Mouse (Mus musculus) forebrain, embryonic 14.5 days (tissue): ENCODE measurements around the gene Topbp1. TPM values are rescaled to one million over a fixed set of nuclear protein-coding genes. Genes with fewer than 3 reads are reported as not detected.
"Not testable (repeated sequence)": the region's sequence is repeated elsewhere in the genome, so short reads cannot be mapped to it uniquely, and the experiment has no call there.

ENCODE experiments used
- ATAC-seq: fragments of 200-750 bp; cut with Nextera tagmentation; 2 replicates; pipeline ENCODE4 v1.8.0; 2017; ENCODE audit warnings: mild to moderate bottlenecking, moderate library complexity
- DNase-seq: peaks from one replicate; pipeline ENCODE4 v3.0.0-alpha.2; 2015; ENCODE audit warnings: low spot score
- H3K27ac ChIP-seq: fragments of 300-500 bp; sonication (generic); 2 replicates; pipeline ENCODE4 v1.5.1; 2014; ENCODE audit warnings: low read depth, mild to moderate bottlenecking, control low read depth, low read length, moderate library complexity
- H3K27me3 ChIP-seq: fragments of 300-500 bp; sonication (generic); replicated peaks from 2 replicates; pipeline ENCODE4 v1.6.1; 2014; ENCODE audit warnings: low read length, control low read depth, mixed read lengths; ENCODE audit not compliant: control insufficient read depth, insufficient read depth
- H3K36me3 ChIP-seq: fragments of 300-500 bp; sonication (generic); 2 replicates; pipeline ENCODE4 v1.6.1; 2014; ENCODE audit warnings: low read length, control low read depth; ENCODE audit not compliant: control insufficient read depth, insufficient read depth
- H3K4me1 ChIP-seq: fragments of 300-500 bp; sonication (generic); 2 replicates; pipeline ENCODE4 v1.6.1; 2014; ENCODE audit warnings: antibody characterized with exemption, low read length, control low read depth; ENCODE audit not compliant: control insufficient read depth, insufficient read depth
- H3K4me2 ChIP-seq: fragments of 300-500 bp; sonication (generic); 2 replicates; pipeline ENCODE4 v1.6.1; 2014; ENCODE audit warnings: mild to moderate bottlenecking, control low read depth, low read length
- H3K4me3 ChIP-seq: fragments of 300-500 bp; sonication (generic); 2 replicates; pipeline ENCODE4 v1.5.1; 2014; ENCODE audit warnings: low read depth, low read length, control low read depth
- H3K9ac ChIP-seq: fragments of 300-500 bp; sonication (generic); 2 replicates; pipeline ENCODE4 v1.6.1; 2014; ENCODE audit warnings: mild to moderate bottlenecking, low read length, control low read depth, moderate library complexity
- H3K9me3 ChIP-seq: fragments of 300-500 bp; sonication (generic); replicated peaks from 2 replicates; pipeline ENCODE4 v1.6.1; 2016; ENCODE audit warnings: low read length, control low read depth, mixed read lengths; ENCODE audit not compliant: control insufficient read depth
- WGBS: fragments of 180-500 bp; shearing (Covaris S2); extraction: QIAGEN DNeasy Blood & Tissue Kit; methylation state at CpG from one replicate; pipeline ENCODE4 v1.1.7; 2014; 5-methylcytosine and 5-hydroxymethylcytosine counted together
- polyA plus RNA-seq: library from polyadenylated mRNA; unstranded; fragments of >200 nt; fragmentation: Nextera tagmentation; extraction: Ambion mirVana; gene quantifications from 2 replicates; pipeline ENCODE4 v1.2.1, GENCODE M21; 2014

The Topbp1 gene
- polyA plus RNA-seq, 1 experiment from 2014 or later = 31.4 TPM

GRCm38 (mm10) chr9:103332663-103333062, 27.6 kb downstream of the Topbp1 start:
- no peak overlapping the region for H3K4me3 ChIP-seq
- WGBS = 92% methylated on average over 6 of the region's 6 CpGs
- no peaks in the 10 kb centered on the region for H3K4me1 ChIP-seq
- H3K27ac ChIP-seq = no peak overlapping the region
- no peak overlapping the region for H3K9ac ChIP-seq
- no peak overlapping the region for H3K4me2 ChIP-seq
- H3K9me3 ChIP-seq = no peaks in the 10 kb centered on the region
- no peaks in the 10 kb centered on the region for H3K27me3 ChIP-seq
- peaks cover 86% of the 10 kb centered on the region for H3K36me3 ChIP-seq
- ATAC-seq (no peak), DNase-seq (no peak)

- DNase-seq (no peak), ATAC-seq (no peak)
- H3K9me3 ChIP-seq = no peaks in the 10 kb centered on the region
- H3K4me1 ChIP-seq = no peaks in the 10 kb centered on the region
- H3K27me3 ChIP-seq = no peaks in the 10 kb centered on the region
- no peak overlapping the region for H3K9ac ChIP-seq
- H3K27ac ChIP-seq = no peak overlapping the region
- no peak overlapping the region for H3K4me2 ChIP-seq
- peaks cover 86% of the 10 kb centered on the region for H3K36me3 ChIP-seq
- no peak overlapping the region for H3K4me3 ChIP-seq
These were observed 31.9 kb downstream of the Topbp1 start for GRCm38 (mm10) chr9:103336912-103337311.

GRCm38 (mm10) chr9:103347045-103347444, 42.0 kb downstream of the Topbp1 start:
- ATAC-seq = no peak
- Histone ChIP-seq H3K4me3 (no peak overlapping the region), H3K4me1 (no peaks in the 10 kb centered on the region), H3K9ac (no peak overlapping the region), H3K36me3 (peaks cover 80% of the 10 kb centered on the region), H3K9me3 (no peaks in the 10 kb centered on the region), H3K27me3 (no peaks in the 10 kb centered on the region), H3K4me2 (no peak overlapping the region), H3K27ac (no peak overlapping the region)
- no peak for DNase-seq
- 92% methylated on average over 4 of the region's 4 CpGs for WGBS

- no peak for ATAC-seq
- H3K9me3 ChIP-seq = no peaks in the 10 kb centered on the region
- no peaks in the 10 kb centered on the region for H3K4me1 ChIP-seq
- no peaks in the 10 kb centered on the region for H3K27me3 ChIP-seq
- WGBS = 88% methylated on average over 1 of the region's 1 CpGs
- H3K9ac ChIP-seq = no peak overlapping the region
- no peak overlapping the region for H3K27ac ChIP-seq
- no peak overlapping the region for H3K4me3 ChIP-seq
- peaks cover 80% of the 10 kb centered on the region for H3K36me3 ChIP-seq
- no peak for DNase-seq
- H3K4me2 ChIP-seq = no peak overlapping the region
These were observed 43.0 kb downstream of the Topbp1 start for GRCm38 (mm10) chr9:103347996-103348490.

- Histone ChIP-seq H3K27ac (no peak overlapping the region), H3K4me1 (no peaks in the 10 kb centered on the region), H3K36me3 (peaks cover 74% of the 10 kb centered on the region), H3K27me3 (no peaks in the 10 kb centered on the region), H3K9ac (no peak overlapping the region), H3K4me2 (no peak overlapping the region), H3K9me3 (no peaks in the 10 kb centered on the region), H3K4me3 (no peak overlapping the region)
- ATAC-seq = no peak
- DNase-seq = no peak
These were observed 43.8 kb downstream of the Topbp1 start for GRCm38 (mm10) chr9:103348791-103349190.

- DNase-seq, H3K4me3 ChIP-seq: not testable (repeated sequence)
These were observed 48.7 kb downstream of the Topbp1 start for GRCm38 (mm10) chr9:103353500-103354260.

GRCm38 (mm10) chr9:103357893-103358292, 52.9 kb downstream of the Topbp1 start:
- DNase-seq = peak; percentile 14
- H3K4me2 ChIP-seq = no peak overlapping the region
- no peaks in the 10 kb centered on the region for H3K27me3 ChIP-seq
- H3K4me1 ChIP-seq = no peaks in the 10 kb centered on the region
- ATAC-seq = no peak
- no peak overlapping the region for H3K9ac ChIP-seq
- peaks cover 52% of the 10 kb centered on the region for H3K36me3 ChIP-seq
- H3K9me3 ChIP-seq = no peaks in the 10 kb centered on the region
- no peak overlapping the region for H3K4me3 ChIP-seq
- no peak overlapping the region for H3K27ac ChIP-seq

More at GRCm38 (mm10) chr9:103353500-103354260, 48.7 kb downstream of the Topbp1 start:
- H3K27ac ChIP-seq, H3K9ac ChIP-seq, H3K4me2 ChIP-seq, ATAC-seq, H3K9me3 ChIP-seq, H3K4me1 ChIP-seq, H3K27me3 ChIP-seq: not testable (repeated sequence)
- H3K36me3 ChIP-seq = peaks cover 64% of the 10 kb centered on the region
- 84% methylated on average over 7 of the region's 7 CpGs for WGBS

- ATAC-seq = no peak
- 90% methylated on average over 4 of the region's 4 CpGs for WGBS
These were observed 53.5 kb downstream of the Topbp1 start for GRCm38 (mm10) chr9:103358545-103358944.

GRCm38 (mm10) chr9:103360642-103361041, 55.6 kb downstream of the Topbp1 start:
- WGBS = 78% methylated on average over 2 of the region's 2 CpGs
- Histone ChIP-seq H3K9ac (no peak overlapping the region), H3K4me2 (no peak overlapping the region), H3K27ac (no peak overlapping the region), H3K9me3 (no peaks in the 10 kb centered on the region), H3K36me3 (peaks cover 51% of the 10 kb centered on the region), H3K27me3 (no peaks in the 10 kb centered on the region), H3K4me3 (no peak overlapping the region), H3K4me1 (peaks cover 7% of the 10 kb centered on the region)
- ATAC-seq (no peak), DNase-seq (no peak)

More at GRCm38 (mm10) chr9:103358545-103358944, 53.5 kb downstream of the Topbp1 start:
- no peak overlapping the region for H3K9ac ChIP-seq
- no peak overlapping the region for H3K27ac ChIP-seq
- H3K9me3 ChIP-seq = no peaks in the 10 kb centered on the region
- H3K4me1 ChIP-seq = peaks cover 6% of the 10 kb centered on the region
- DNase-seq = no peak
- H3K4me3 ChIP-seq = no peak overlapping the region
- no peaks in the 10 kb centered on the region for H3K27me3 ChIP-seq
- H3K4me2 ChIP-seq = no peak overlapping the region
- H3K36me3 ChIP-seq = peaks cover 51% of the 10 kb centered on the region
